Mouse (Mus musculus) MEL (cell line): ENCODE results near the gene Nuak2.

ENCODE experiments used
- CTCF ChIP-seq, 3 experiments: IDR thresholded peaks in 2 of 3; conservative IDR thresholded peaks in 1 of 3; 2 replicates each; pipeline ENCODE4 v1.5.1; 2011 to 2012; ENCODE audit warnings: low read length in 3 of 3, low read depth in 2 of 3, mild to moderate bottlenecking in 2 of 3, improper control_type of control experiment in 1 of 3, inconsistent platforms in 1 of 3, mixed read lengths in 1 of 3, moderate library complexity in 1 of 3; ENCODE audit not compliant: control insufficient read depth in 1 of 3, insufficient read depth in 1 of 3, poor library complexity in 1 of 3, severe bottlenecking in 1 of 3
- EP300 ChIP-seq, 2 experiments: IDR thresholded peaks; 2 replicates each; pipeline ENCODE4 v1.6.1; 2011; ENCODE audit warnings: improper control_type of control experiment in 2 of 2, low read length in 2 of 2, low read depth in 1 of 2, mild to moderate bottlenecking in 1 of 2
- HCFC1 ChIP-seq: IDR thresholded peaks from 2 replicates; pipeline ENCODE4 v1.6.1; 2012; ENCODE audit warnings: low read depth, mild to moderate bottlenecking, inconsistent platforms, low read length, improper control_type of control experiment, moderate library complexity
- MAX ChIP-seq: IDR thresholded peaks from 2 replicates; pipeline ENCODE4 v1.6.1; 2011; ENCODE audit warnings: low read length, improper control_type of control experiment
- POLR2A ChIP-seq, 2 experiments: IDR thresholded peaks; 2 replicates each; pipeline ENCODE4 v1.6.1; 2011 to 2012; ENCODE audit warnings: low read length in 2 of 2, mild to moderate bottlenecking in 2 of 2, control low read depth in 1 of 2, improper control_type of control experiment in 1 of 2, low read depth in 1 of 2, moderate library complexity in 1 of 2; ENCODE audit not compliant: control insufficient read depth in 1 of 2, insufficient read depth in 1 of 2, poor library complexity in 1 of 2
- RCOR1 ChIP-seq: IDR thresholded peaks from 2 replicates; pipeline ENCODE4 v1.6.1; 2012; ENCODE audit warnings: low read depth, mild to moderate bottlenecking, inconsistent platforms, low read length, improper control_type of control experiment
- SMC3 ChIP-seq: IDR thresholded peaks from 2 replicates; pipeline ENCODE4 v1.6.1; 2011; ENCODE audit warnings: low read depth, low read length, improper control_type of control experiment
- ZKSCAN1 ChIP-seq: IDR thresholded peaks from 2 replicates; pipeline ENCODE4 v1.6.1; 2012; ENCODE audit warnings: low read depth, mild to moderate bottlenecking, inconsistent platforms, low read length, improper control_type of control experiment, moderate library complexity
- ZNF384 ChIP-seq: IDR thresholded peaks from 2 replicates; pipeline ENCODE4 v1.6.1; 2012; ENCODE audit warnings: low read depth, mild to moderate bottlenecking, inconsistent platforms, low read length, improper control_type of control experiment

- no peak for TF ChIP-seq EP300 (IDR thresholded peaks at IDR 0.05; ENCODE audit: low read depth in 1 of 2, low read length in 2 of 2)
- TF ChIP-seq ZKSCAN1: no peak
- no peak for TF ChIP-seq ZNF384
- TF ChIP-seq MAX: no peak
- no peak for TF ChIP-seq SMC3
- TF ChIP-seq CTCF (IDR thresholded peaks at IDR 0.05 in 2 of 3, conservative IDR thresholded peaks at IDR 0.05 in 1 of 3; ENCODE audit: control insufficient read depth in 1 of 3, insufficient read depth in 1 of 3, low read depth in 2 of 3, low read length in 3 of 3, poor library complexity in 1 of 3, severe bottlenecking in 1 of 3): no peak
- no peak for TF ChIP-seq RCOR1
- TF ChIP-seq HCFC1: no peak
- no peak for TF ChIP-seq POLR2A (IDR thresholded peaks at IDR 0.05; ENCODE audit: control insufficient read depth in 1 of 2, insufficient read depth in 1 of 2, low read depth in 1 of 2, low read length in 2 of 2, poor library complexity in 1 of 2)
These were observed 38.3 kb downstream of the Nuak2 start for GRCm38 (mm10) chr1:132354234-132354633.
